Mouse (Mus musculus) ES-Bruce4 (cell line): ENCODE results near the gene Znrf3. TPM values are rescaled to one million over a fixed set of nuclear protein-coding genes. Genes with fewer than 3 reads are reported as not detected.

ENCODE experiments used
- H3K27ac ChIP-seq: 2 replicates; pipeline ENCODE4 v1.5.1; 2012; ENCODE audit warnings: low read length, inconsistent platforms; ENCODE audit not compliant: insufficient read depth
- H3K27me3 ChIP-seq: 2 replicates; pipeline ENCODE4 v1.6.1; 2012; ENCODE audit warnings: mild to moderate bottlenecking, low read length, inconsistent platforms; ENCODE audit not compliant: control insufficient read depth, poor library complexity, insufficient read depth, severe bottlenecking
- H3K36me3 ChIP-seq: 2 replicates; pipeline ENCODE4 v1.6.1; 2012; ENCODE audit warnings: inconsistent platforms, mild to moderate bottlenecking, low read length, moderate library complexity; ENCODE audit not compliant: control insufficient read depth, poor library complexity, insufficient read depth, severe bottlenecking
- H3K4me1 ChIP-seq: one replicate; pipeline ENCODE4 v1.8.1; 2011; ENCODE audit warnings: low read length; ENCODE audit not compliant: control insufficient read depth, insufficient read depth
- H3K4me3 ChIP-seq: 2 replicates; pipeline ENCODE4 v1.5.1; 2011; ENCODE audit warnings: low read depth, mild to moderate bottlenecking, low read length
- H3K9ac ChIP-seq: 2 replicates; pipeline ENCODE4 v1.6.1; 2012; ENCODE audit warnings: low read depth, mild to moderate bottlenecking, inconsistent platforms; ENCODE audit not compliant: poor library complexity, severe bottlenecking
- H3K9me3 ChIP-seq: replicated peaks from 2 replicates; pipeline ENCODE4 v1.6.1; 2012; ENCODE audit warnings: mild to moderate bottlenecking, low read length, inconsistent platforms; ENCODE audit not compliant: control insufficient read depth, poor library complexity, insufficient read depth, severe bottlenecking
- CTCF ChIP-seq: IDR thresholded peaks from one replicate; pipeline ENCODE4 v1.8.1; 2011; ENCODE audit warnings: low read depth, low read length
- EP300 ChIP-seq: IDR thresholded peaks from 2 replicates; pipeline ENCODE4 v1.6.1; 2011; ENCODE audit warnings: low read depth, low read length; ENCODE audit not compliant: insufficient read depth
- POLR2A ChIP-seq: IDR thresholded peaks from one replicate; pipeline ENCODE4 v1.8.1; 2011; ENCODE audit warnings: low read length; ENCODE audit not compliant: insufficient read depth
- polyA plus RNA-seq: library from polyadenylated mRNA; stranded (reverse); fragments of >200 nt; gene quantifications from 2 replicates; pipeline ENCODE4 v1.2.4, GENCODE M21; 2011; ENCODE audit warnings: low read depth; ENCODE audit not compliant: missing spikeins, insufficient read depth, insufficient read length

Gene Znrf3
- polyA plus RNA-seq, 1 experiment, result 15.8 TPM

GRCm38 (mm10) chr11:5436988-5437387 lies 7.7 kb downstream of the Znrf3 start:
- no peaks in the 10 kb centered on the region for H3K4me1 ChIP-seq

GRCm38 (mm10) chr11:5435493-5435892 lies 9.2 kb downstream of the Znrf3 start:
- H3K9ac ChIP-seq, result no peak overlapping the region
- no peaks in the 10 kb centered on the region for H3K36me3 ChIP-seq
- TF ChIP-seq POLR2A (no peak), CTCF (no peak), EP300 (no peak)
- H3K27me3 ChIP-seq, result no peaks in the 10 kb centered on the region
- no peaks in the 10 kb centered on the region for H3K4me1 ChIP-seq
- no peak overlapping the region for H3K4me3 ChIP-seq
- no peak overlapping the region for H3K27ac ChIP-seq
- no peaks in the 10 kb centered on the region for H3K9me3 ChIP-seq

More at GRCm38 (mm10) chr11:5436988-5437387, 7.7 kb downstream of the Znrf3 start:
- H3K27ac ChIP-seq, result no peak overlapping the region
- no peak for TF ChIP-seq CTCF
- no peak for TF ChIP-seq EP300
- no peak for TF ChIP-seq POLR2A
- no peak overlapping the region for H3K4me3 ChIP-seq
- H3K36me3 ChIP-seq, result no peaks in the 10 kb centered on the region
- no peaks in the 10 kb centered on the region for H3K9me3 ChIP-seq
- H3K27me3 ChIP-seq, result no peaks in the 10 kb centered on the region
- no peak overlapping the region for H3K9ac ChIP-seq

GRCm38 (mm10) chr11:5432330-5432729 lies 12.3 kb downstream of the Znrf3 start:
- Histone ChIP-seq H3K9ac (no peak overlapping the region), H3K9me3 (no peaks in the 10 kb centered on the region), H3K27ac (no peak overlapping the region), H3K36me3 (no peaks in the 10 kb centered on the region), H3K4me1 (no peaks in the 10 kb centered on the region), H3K27me3 (no peaks in the 10 kb centered on the region), H3K4me3 (no peak overlapping the region)
- TF ChIP-seq EP300, result no peak
- TF ChIP-seq POLR2A, result no peak
- TF ChIP-seq CTCF, result no peak

DNA sequence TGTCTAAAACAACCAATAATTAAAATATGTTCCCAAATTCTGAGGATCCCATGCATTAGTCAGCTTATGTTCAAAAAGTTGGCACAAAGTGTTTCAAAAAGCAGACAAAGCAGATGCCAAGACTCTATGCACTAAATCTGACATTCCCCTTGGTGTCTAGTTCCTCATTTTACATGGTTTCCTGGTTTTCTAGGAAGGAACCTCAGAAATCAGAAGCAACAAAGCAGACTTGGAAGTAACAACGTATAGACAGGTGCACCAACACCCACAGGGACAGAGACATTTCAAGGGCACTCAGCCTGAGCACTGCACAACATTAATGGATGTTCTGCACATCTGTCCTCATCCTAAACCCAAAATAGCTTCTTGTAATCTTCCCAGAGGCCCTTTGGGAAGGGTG lies 13.8 kb downstream of the Znrf3 start:
- TF ChIP-seq EP300 (no peak), POLR2A (no peak), CTCF (no peak)
- Histone ChIP-seq H3K27me3 (no peaks in the 10 kb centered on the region), H3K4me3 (no peak overlapping the region), H3K9ac (no peak overlapping the region), H3K36me3 (no peaks in the 10 kb centered on the region), H3K27ac (no peak overlapping the region), H3K4me1 (no peaks in the 10 kb centered on the region), H3K9me3 (no peaks in the 10 kb centered on the region)

DNA sequence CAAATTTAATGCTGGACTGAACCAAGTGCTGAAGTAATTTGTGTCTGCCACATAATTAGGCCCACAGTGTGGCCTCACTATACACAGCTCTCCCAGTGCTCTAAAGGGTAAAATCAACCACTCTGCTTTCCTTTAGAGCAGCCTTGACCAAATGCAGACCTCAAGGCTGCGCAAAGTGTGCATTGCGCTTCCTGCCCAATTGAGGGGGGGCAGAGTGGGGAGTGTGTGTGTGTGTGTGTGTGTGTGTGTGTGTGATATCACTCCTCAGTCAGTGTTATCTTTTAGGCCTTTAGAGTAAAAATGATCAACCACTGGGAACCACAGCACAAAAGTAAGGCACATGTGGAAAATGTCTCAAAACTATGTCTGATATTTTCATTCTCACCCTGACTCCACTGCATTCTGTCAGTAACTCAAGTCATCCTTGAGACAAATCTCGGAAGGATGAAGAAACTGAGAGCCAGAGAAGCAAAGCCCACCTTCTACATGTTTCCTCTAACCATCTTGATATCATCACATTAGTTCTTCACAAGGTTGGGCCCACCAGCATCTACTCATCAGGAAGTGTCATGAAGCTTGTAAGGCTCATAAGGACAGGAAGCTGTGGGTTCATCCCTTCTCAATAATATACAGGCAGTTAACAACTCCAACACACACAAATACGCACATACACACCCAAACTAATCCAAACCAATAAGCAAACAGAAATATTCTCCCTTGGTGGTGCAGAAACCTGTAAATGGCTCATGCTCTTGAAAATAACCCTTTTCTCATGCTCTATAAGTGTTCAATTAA lies 15.1 kb downstream of the Znrf3 start:
- no peak overlapping the region for H3K4me3 ChIP-seq
- no peaks in the 10 kb centered on the region for H3K36me3 ChIP-seq
- no peak overlapping the region for H3K27ac ChIP-seq
- H3K27me3 ChIP-seq, result no peaks in the 10 kb centered on the region
- no peak overlapping the region for H3K9ac ChIP-seq
- TF ChIP-seq EP300 (no peak), CTCF (no peak), POLR2A (no peak)
- H3K9me3 ChIP-seq, result no peaks in the 10 kb centered on the region
- H3K4me1 ChIP-seq, result no peaks in the 10 kb centered on the region

DNA sequence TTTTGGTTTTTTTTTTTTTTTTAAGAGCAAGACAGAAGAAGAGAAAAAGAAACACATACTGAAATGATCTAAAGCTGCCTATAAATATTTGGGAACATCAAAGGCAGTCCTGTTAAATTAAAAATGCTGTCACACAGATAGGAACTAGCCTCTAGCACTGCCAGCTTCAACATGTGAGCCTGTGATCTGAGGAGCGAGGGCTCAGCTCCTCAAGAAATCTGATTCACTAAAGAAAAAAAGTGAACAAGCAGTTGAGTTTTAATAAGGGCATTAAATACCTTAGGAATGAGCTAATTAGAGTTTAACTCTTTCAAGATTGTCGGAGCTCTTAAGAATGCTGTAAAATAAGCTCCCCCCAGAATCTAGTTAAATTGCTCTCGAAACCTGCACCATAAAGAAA lies 17.4 kb downstream of the Znrf3 start:
- Histone ChIP-seq H3K36me3 (no peaks in the 10 kb centered on the region), H3K4me1 (no peaks in the 10 kb centered on the region), H3K27me3 (no peaks in the 10 kb centered on the region), H3K27ac (no peak overlapping the region), H3K9ac (no peak overlapping the region), H3K9me3 (no peaks in the 10 kb centered on the region), H3K4me3 (no peak overlapping the region)
- TF ChIP-seq CTCF, result no peak
- TF ChIP-seq EP300, result no peak
- no peak for TF ChIP-seq POLR2A
